Mouse (Mus musculus) ES-Bruce4 (cell line): ENCODE measurements at regions not wholly inside any gene's neighbourhood (a gene's known extent, or its start where the extent isn't known, plus 50 kb on each side); places are given as distances from the start of the nearest gene placed in this dataset.
"Not testable (repeated sequence)": the region's sequence is repeated elsewhere in the genome, so short reads cannot be mapped to it uniquely, and the experiment has no call there.

Experiments
- H3K27ac ChIP-seq: 2 replicates; pipeline ENCODE4 v1.5.1; 2012; ENCODE audit warnings: low read length, inconsistent platforms; ENCODE audit not compliant: insufficient read depth
- H3K27me3 ChIP-seq: 2 replicates; pipeline ENCODE4 v1.6.1; 2012; ENCODE audit warnings: mild to moderate bottlenecking, low read length, inconsistent platforms; ENCODE audit not compliant: control insufficient read depth, poor library complexity, insufficient read depth, severe bottlenecking
- H3K36me3 ChIP-seq: 2 replicates; pipeline ENCODE4 v1.6.1; 2012; ENCODE audit warnings: inconsistent platforms, mild to moderate bottlenecking, low read length, moderate library complexity; ENCODE audit not compliant: control insufficient read depth, poor library complexity, insufficient read depth, severe bottlenecking
- H3K4me1 ChIP-seq: one replicate; pipeline ENCODE4 v1.8.1; 2011; ENCODE audit warnings: low read length; ENCODE audit not compliant: control insufficient read depth, insufficient read depth
- H3K4me3 ChIP-seq: 2 replicates; pipeline ENCODE4 v1.5.1; 2011; ENCODE audit warnings: low read depth, mild to moderate bottlenecking, low read length
- H3K9ac ChIP-seq: 2 replicates; pipeline ENCODE4 v1.6.1; 2012; ENCODE audit warnings: low read depth, mild to moderate bottlenecking, inconsistent platforms; ENCODE audit not compliant: poor library complexity, severe bottlenecking
- H3K9me3 ChIP-seq: replicated peaks from 2 replicates; pipeline ENCODE4 v1.6.1; 2012; ENCODE audit warnings: mild to moderate bottlenecking, low read length, inconsistent platforms; ENCODE audit not compliant: control insufficient read depth, poor library complexity, insufficient read depth, severe bottlenecking
- CTCF ChIP-seq: IDR thresholded peaks from one replicate; pipeline ENCODE4 v1.8.1; 2011; ENCODE audit warnings: low read depth, low read length
- EP300 ChIP-seq: IDR thresholded peaks from 2 replicates; pipeline ENCODE4 v1.6.1; 2011; ENCODE audit warnings: low read depth, low read length; ENCODE audit not compliant: insufficient read depth
- POLR2A ChIP-seq: IDR thresholded peaks from one replicate; pipeline ENCODE4 v1.8.1; 2011; ENCODE audit warnings: low read length; ENCODE audit not compliant: insufficient read depth

- no peaks in the 10 kb centered on the region for H3K27me3 ChIP-seq
- H3K9me3 ChIP-seq, result no peaks in the 10 kb centered on the region
- no peak overlapping the region for H3K9ac ChIP-seq
- TF ChIP-seq POLR2A, result no peak
- TF ChIP-seq EP300, result no peak
- TF ChIP-seq CTCF, result no peak
- H3K27ac ChIP-seq, result no peak overlapping the region
- H3K36me3 ChIP-seq, result no peaks in the 10 kb centered on the region
- no peak overlapping the region for H3K4me3 ChIP-seq
- peaks cover 7% of the 10 kb centered on the region for H3K4me1 ChIP-seq
Observed at GRCm38 (mm10) chr3:21953416-21953810, 123.0 kb upstream of the Tbl1xr1 start.

DNA sequence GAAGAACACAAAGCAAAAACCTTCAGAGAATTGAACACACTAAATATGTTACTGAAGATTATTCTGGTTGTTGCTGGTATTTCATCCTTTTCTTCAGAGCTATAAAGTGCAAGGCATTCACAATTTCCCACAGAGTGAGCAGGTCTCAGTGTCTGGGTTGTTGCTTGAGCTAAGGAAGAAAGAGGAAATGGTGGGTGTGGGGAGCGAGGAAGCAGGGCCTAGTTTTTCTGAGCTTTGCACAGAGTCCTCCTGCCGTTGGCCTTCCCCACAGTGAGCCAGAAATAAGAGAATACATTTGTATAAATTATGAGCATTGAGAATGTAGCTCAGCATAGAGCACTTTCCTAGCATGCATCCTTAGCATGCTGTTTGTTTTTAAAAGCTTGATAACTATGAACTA lies 120.8 kb upstream of the Tbl1xr1 start:
- Histone ChIP-seq H3K9ac (no peak overlapping the region), H3K27ac (no peak overlapping the region), H3K36me3 (no peaks in the 10 kb centered on the region), H3K27me3 (no peaks in the 10 kb centered on the region), H3K9me3 (no peaks in the 10 kb centered on the region), H3K4me1 (peaks cover 7% of the 10 kb centered on the region), H3K4me3 (no peak overlapping the region)
- TF ChIP-seq CTCF (no peak), POLR2A (no peak), EP300 (no peak)

- H3K9ac ChIP-seq, H3K9me3 ChIP-seq, H3K4me1 ChIP-seq, H3K27me3 ChIP-seq, H3K36me3 ChIP-seq, H3K27ac ChIP-seq, H3K4me3 ChIP-seq: not testable (repeated sequence)
Observed at GRCm38 (mm10) chr3:21957105-21957504, 119.3 kb upstream of the Tbl1xr1 start.

DNA sequence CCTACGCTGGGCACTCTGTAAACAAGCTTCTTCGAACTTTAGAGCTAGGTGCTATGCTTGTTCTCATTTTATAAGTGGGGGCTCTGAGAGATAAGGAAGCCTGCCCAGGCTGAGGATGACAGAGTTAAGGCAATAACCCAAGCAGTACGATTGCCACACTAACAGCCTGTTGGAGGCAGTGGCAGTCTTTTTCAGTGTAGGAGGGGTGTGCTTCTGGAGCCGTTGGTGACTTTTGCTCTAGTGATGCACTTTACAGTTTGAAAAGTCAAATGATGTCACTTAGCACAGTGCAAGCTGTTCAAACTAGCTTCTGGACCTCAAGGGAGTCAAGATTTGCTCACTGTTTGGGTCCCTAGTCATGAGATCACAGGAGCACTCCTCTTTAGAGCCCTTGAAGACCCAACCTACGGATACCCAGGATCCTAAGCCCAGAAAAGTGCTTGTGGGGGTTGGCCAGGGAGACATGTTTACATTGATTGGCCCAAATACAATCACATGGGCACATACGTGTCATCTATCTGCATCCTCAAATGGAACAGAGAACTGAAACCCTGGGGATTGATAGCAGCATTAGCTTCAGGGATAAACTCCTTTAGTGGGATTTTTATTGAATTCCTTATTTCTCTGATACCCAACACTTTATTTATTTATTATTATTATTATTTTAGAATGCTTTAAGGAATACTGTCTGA lies 117.7 kb upstream of the Tbl1xr1 start:
- no peaks in the 10 kb centered on the region for H3K36me3 ChIP-seq
- H3K27me3 ChIP-seq, result no peaks in the 10 kb centered on the region
- no peak overlapping the region for H3K9ac ChIP-seq
- no peak overlapping the region for H3K27ac ChIP-seq
- H3K4me3 ChIP-seq, result no peak overlapping the region
- no peaks in the 10 kb centered on the region for H3K9me3 ChIP-seq
- H3K4me1 ChIP-seq, result peaks cover 4% of the 10 kb centered on the region
- no peak for TF ChIP-seq POLR2A
- no peak for TF ChIP-seq CTCF
- no peak for TF ChIP-seq EP300

- no peaks in the 10 kb centered on the region for H3K27me3 ChIP-seq
- H3K4me1 ChIP-seq, result peaks cover 4% of the 10 kb centered on the region
- H3K9ac ChIP-seq, result no peak overlapping the region
- no peaks in the 10 kb centered on the region for H3K36me3 ChIP-seq
- no peak overlapping the region for H3K4me3 ChIP-seq
- H3K27ac ChIP-seq, result no peak overlapping the region
- H3K9me3 ChIP-seq, result no peaks in the 10 kb centered on the region
- no peak for TF ChIP-seq POLR2A
- no peak for TF ChIP-seq CTCF
- no peak for TF ChIP-seq EP300
Observed at GRCm38 (mm10) chr3:21961091-21961490, 115.4 kb upstream of the Tbl1xr1 start.

DNA sequence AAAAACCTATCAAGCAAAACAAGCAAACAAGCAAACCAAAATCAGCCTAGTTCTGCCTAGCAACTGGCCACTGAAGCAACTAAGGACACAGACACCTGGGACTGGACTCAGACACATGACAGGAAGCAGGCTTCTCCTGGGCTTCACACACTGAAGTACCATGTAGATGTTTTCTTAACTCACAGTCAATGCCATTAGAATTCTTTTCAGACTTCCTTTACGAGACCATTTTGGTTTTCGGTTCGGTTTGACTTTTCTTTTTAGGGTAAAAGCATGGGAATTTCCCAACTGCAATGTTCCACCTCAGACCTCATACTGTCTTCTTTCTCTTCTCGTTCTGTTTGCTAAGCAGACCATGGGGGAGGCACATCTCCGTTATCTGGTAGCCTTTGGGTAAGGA lies 114.7 kb upstream of the Tbl1xr1 start:
- no peaks in the 10 kb centered on the region for H3K36me3 ChIP-seq
- TF ChIP-seq EP300, result no peak
- TF ChIP-seq POLR2A, result no peak
- no peaks in the 10 kb centered on the region for H3K9me3 ChIP-seq
- no peaks in the 10 kb centered on the region for H3K27me3 ChIP-seq
- no peak overlapping the region for H3K9ac ChIP-seq
- H3K27ac ChIP-seq, result no peak overlapping the region
- H3K4me3 ChIP-seq, result no peak overlapping the region
- H3K4me1 ChIP-seq, result peaks cover 4% of the 10 kb centered on the region
